Mouse (Mus musculus): ENCODE measurements at regions not wholly inside any gene's neighbourhood (a gene's known extent, or its start where the extent isn't known, plus 50 kb on each side); places are given as distances from the start of the nearest gene placed in this dataset.

DNA sequence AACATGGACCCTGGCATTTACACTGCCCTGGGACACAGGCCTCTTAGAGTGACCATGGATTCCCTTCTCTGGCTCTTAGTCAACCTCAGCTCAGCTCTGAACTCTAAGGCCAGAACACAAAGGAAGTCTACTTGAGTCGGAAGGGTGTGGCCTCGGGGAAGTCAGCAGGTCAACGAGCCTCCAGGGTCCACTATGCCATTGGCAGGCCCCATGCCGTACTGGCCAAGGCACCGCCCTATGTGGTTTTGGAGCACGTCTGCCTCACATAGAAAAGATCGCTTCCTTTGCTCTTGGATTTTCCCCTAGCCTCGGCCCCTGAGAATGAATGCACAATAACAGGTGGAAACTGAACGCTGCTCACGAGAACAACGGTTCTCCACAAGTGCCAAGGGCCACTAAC, 257.9 kb upstream of the Zfp637 start:
- DNase-seq (ENCODE audit: low read depth, low spot score), result no peak

GRCm38 (mm10) chr6:117584563-117584962, 256.4 kb upstream of the Zfp637 start:
- no peak for DNase-seq (ENCODE audit: low read depth, low spot score)
- no peaks in the 10 kb centered on the region for H3K36me3 ChIP-seq (ENCODE audit: control insufficient read depth, insufficient read depth, low read length, poor library complexity, severe bottlenecking)
- H3K27me3 ChIP-seq (ENCODE audit: control insufficient read depth, insufficient read depth, low read length, poor library complexity, severe bottlenecking), result no peaks in the 10 kb centered on the region

More for the DNA sequence above, 257.9 kb upstream of the Zfp637 start:
- Histone ChIP-seq H3K27me3 (ENCODE audit: control insufficient read depth, insufficient read depth, low read length, poor library complexity, severe bottlenecking) (no peaks in the 10 kb centered on the region), H3K36me3 (ENCODE audit: control insufficient read depth, insufficient read depth, low read length, poor library complexity, severe bottlenecking) (no peaks in the 10 kb centered on the region)

GRCm38 (mm10) chr6:117596166-117596840, 244.7 kb upstream of the Zfp637 start:
- H3K27me3 ChIP-seq (ENCODE audit: control insufficient read depth, insufficient read depth, low read length, poor library complexity, severe bottlenecking), result no peaks in the 10 kb centered on the region
- DNase-seq (ENCODE audit: low read depth, low spot score), result no peak
- no peaks in the 10 kb centered on the region for H3K36me3 ChIP-seq (ENCODE audit: control insufficient read depth, insufficient read depth, low read length, poor library complexity, severe bottlenecking)

- no peaks in the 10 kb centered on the region for H3K36me3 ChIP-seq (ENCODE audit: control insufficient read depth, insufficient read depth, low read length, poor library complexity, severe bottlenecking)
- no peak for DNase-seq (ENCODE audit: low read depth, low spot score)
- no peaks in the 10 kb centered on the region for H3K27me3 ChIP-seq (ENCODE audit: control insufficient read depth, insufficient read depth, low read length, poor library complexity, severe bottlenecking)
Measured at GRCm38 (mm10) chr6:117604834-117605233, 236.1 kb upstream of the Zfp637 start.

DNA sequence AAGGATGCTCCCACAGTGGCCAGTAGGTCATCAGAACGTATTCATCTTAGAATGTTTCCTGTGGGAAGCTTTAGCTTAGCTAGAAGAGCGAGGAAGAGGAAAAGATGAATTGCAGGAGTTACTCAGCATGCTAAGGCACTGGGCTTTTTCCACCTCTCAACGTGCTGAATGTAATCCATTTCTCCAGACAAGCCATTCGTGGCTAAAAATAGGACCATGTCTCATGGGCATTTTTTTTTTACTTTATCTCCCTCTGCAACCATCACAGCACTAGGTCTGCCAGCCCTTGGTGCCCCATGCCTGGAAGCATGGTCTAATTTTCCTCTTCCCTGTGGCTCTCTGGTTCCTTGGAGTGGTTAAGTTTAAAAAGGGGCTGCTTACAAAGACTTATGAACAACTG, 235.3 kb upstream of the Zfp637 start:
- no peaks in the 10 kb centered on the region for H3K27me3 ChIP-seq (ENCODE audit: control insufficient read depth, insufficient read depth, low read length, poor library complexity, severe bottlenecking)
- no peak for DNase-seq (ENCODE audit: low read depth, low spot score)

GRCm38 (mm10) chr6:117606211-117606610, 234.8 kb upstream of the Zfp637 start:
- no peak for DNase-seq (ENCODE audit: low read depth, low spot score)
- no peaks in the 10 kb centered on the region for H3K36me3 ChIP-seq (ENCODE audit: control insufficient read depth, insufficient read depth, low read length, poor library complexity, severe bottlenecking)

More for the DNA sequence above, 235.3 kb upstream of the Zfp637 start:
- H3K36me3 ChIP-seq (ENCODE audit: control insufficient read depth, insufficient read depth, low read length, poor library complexity, severe bottlenecking), result no peaks in the 10 kb centered on the region

DNA sequence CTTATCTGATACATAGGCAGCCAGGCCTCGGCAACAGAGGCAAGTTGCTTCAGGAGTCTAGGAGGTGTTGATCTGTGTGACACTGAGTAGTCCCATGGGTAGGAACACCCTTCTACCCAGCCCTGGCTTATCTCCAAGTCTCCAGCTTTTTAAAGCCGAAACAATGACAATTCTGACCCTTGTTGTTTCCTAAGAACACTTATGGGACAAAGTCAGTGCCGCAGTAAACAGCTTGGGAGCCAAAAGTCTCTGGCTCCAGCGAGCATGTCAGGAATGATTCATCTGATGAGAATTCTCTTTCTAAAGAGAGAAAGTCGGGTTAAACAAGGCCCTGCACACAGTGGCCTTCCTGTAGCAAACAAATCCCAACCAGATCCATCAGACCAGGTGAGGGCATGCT, 234.0 kb upstream of the Zfp637 start:
- Histone ChIP-seq H3K36me3 (ENCODE audit: control insufficient read depth, insufficient read depth, low read length, poor library complexity, severe bottlenecking) (no peaks in the 10 kb centered on the region), H3K27me3 (ENCODE audit: control insufficient read depth, insufficient read depth, low read length, poor library complexity, severe bottlenecking) (no peaks in the 10 kb centered on the region)
- no peak for DNase-seq (ENCODE audit: low read depth, low spot score)

More at GRCm38 (mm10) chr6:117606211-117606610, 234.8 kb upstream of the Zfp637 start:
- H3K27me3 ChIP-seq (ENCODE audit: control insufficient read depth, insufficient read depth, low read length, poor library complexity, severe bottlenecking), result no peaks in the 10 kb centered on the region

- no peak for DNase-seq (ENCODE audit: low read depth, low spot score)
- H3K27me3 ChIP-seq (ENCODE audit: control insufficient read depth, insufficient read depth, low read length, poor library complexity, severe bottlenecking), result no peaks in the 10 kb centered on the region
- no peaks in the 10 kb centered on the region for H3K36me3 ChIP-seq (ENCODE audit: control insufficient read depth, insufficient read depth, low read length, poor library complexity, severe bottlenecking)
Measured at GRCm38 (mm10) chr6:117609476-117610404, 231.2 kb upstream of the Zfp637 start.

DNA sequence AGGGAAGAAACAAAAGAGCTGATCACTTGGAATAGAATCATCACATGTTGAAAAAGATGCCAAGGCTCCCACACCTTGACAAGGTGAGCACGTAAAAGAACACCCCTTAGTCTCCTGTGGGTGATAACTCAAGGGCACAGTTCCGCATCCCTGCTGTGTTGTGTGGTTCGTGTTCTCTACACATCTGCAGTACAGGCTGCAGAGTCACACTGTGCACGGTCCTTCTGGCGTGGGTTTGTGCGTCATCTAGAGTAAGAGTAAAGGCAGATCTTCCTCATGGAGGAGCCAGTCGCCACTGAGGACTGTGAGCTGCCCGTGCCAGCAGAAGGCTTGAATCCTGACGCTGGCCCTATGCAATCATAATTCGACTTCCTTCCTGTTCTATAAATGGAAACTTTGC, 229.7 kb upstream of the Zfp637 start:
- no peak for DNase-seq (ENCODE audit: low read depth, low spot score)

GRCm38 (mm10) chr6:117611965-117612364, 229.0 kb upstream of the Zfp637 start:
- H3K27me3 ChIP-seq (ENCODE audit: control insufficient read depth, insufficient read depth, low read length, poor library complexity, severe bottlenecking), result no peaks in the 10 kb centered on the region
- H3K36me3 ChIP-seq (ENCODE audit: control insufficient read depth, insufficient read depth, low read length, poor library complexity, severe bottlenecking), result no peaks in the 10 kb centered on the region
- DNase-seq (ENCODE audit: low read depth, low spot score), result no peak

More for the DNA sequence above, 229.7 kb upstream of the Zfp637 start:
- no peaks in the 10 kb centered on the region for H3K36me3 ChIP-seq (ENCODE audit: control insufficient read depth, insufficient read depth, low read length, poor library complexity, severe bottlenecking)
- no peaks in the 10 kb centered on the region for H3K27me3 ChIP-seq (ENCODE audit: control insufficient read depth, insufficient read depth, low read length, poor library complexity, severe bottlenecking)

- no peak for DNase-seq (ENCODE audit: low read depth, low spot score)
- H3K27me3 ChIP-seq (ENCODE audit: control insufficient read depth, insufficient read depth, low read length, poor library complexity, severe bottlenecking), result no peaks in the 10 kb centered on the region
- H3K36me3 ChIP-seq (ENCODE audit: control insufficient read depth, insufficient read depth, low read length, poor library complexity, severe bottlenecking), result no peaks in the 10 kb centered on the region
Measured at GRCm38 (mm10) chr6:117612421-117612820, 228.6 kb upstream of the Zfp637 start.

DNA sequence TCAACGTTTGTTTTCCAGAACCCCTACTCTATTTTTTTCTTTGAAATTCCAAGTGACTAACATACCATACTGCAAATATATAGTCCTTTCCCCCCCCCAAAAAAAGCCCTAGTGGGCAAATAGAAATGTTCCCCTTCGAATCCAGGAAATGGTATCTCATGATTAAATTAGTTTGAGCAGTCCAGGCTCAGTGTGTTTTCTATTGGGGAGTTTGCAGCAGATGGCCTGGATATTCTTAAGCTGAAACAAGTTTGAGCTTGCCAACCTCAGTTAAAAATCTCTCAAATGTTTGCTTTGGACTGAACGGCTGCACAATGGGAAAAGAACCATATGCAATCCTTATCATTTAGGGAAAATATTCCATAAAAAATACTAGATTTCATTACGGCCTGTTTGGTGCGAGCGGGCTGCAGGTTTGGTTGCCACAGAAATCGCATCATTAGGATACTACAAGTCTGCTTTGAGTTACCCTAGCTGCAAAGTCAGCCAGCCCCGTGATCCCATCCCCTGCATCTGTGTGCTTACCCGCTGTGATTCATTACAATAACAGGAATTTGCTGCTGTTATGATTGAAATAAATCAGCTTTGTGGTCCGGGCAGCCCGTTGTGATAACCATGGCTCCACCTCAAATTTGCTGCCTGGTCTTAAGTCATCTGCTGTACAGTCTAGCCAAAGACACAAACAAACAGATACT, 227.2 kb upstream of the Zfp637 start:
- no peak for DNase-seq (ENCODE audit: low read depth, low spot score)
- H3K27me3 ChIP-seq (ENCODE audit: control insufficient read depth, insufficient read depth, low read length, poor library complexity, severe bottlenecking), result no peaks in the 10 kb centered on the region
- H3K36me3 ChIP-seq (ENCODE audit: control insufficient read depth, insufficient read depth, low read length, poor library complexity, severe bottlenecking), result no peaks in the 10 kb centered on the region

DNA sequence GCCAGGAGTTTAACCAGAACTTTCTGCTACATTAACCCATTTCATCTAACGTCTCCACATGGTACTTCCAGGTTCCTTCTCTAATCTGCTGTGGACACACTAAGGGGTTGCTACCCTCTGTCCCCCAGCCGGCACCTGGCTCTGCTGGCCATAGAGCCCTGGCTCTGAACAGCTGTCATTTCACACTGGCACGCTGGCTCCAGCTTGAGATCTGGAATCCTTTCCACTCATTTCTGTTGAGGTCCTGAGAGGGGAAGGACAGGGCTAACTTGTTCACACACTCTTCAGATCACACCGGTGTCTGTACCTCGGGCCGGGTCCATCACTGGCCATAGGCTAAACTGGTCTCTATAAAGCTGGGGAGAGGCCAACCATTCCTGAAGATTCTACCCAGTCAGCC, 226.6 kb upstream of the Zfp637 start:
- no peak for DNase-seq (ENCODE audit: low read depth, low spot score)
- H3K36me3 ChIP-seq (ENCODE audit: control insufficient read depth, insufficient read depth, low read length, poor library complexity, severe bottlenecking), result no peaks in the 10 kb centered on the region
- no peaks in the 10 kb centered on the region for H3K27me3 ChIP-seq (ENCODE audit: control insufficient read depth, insufficient read depth, low read length, poor library complexity, severe bottlenecking)

GRCm38 (mm10) chr6:117617168-117617567, 223.8 kb upstream of the Zfp637 start:
- Histone ChIP-seq H3K27me3 (ENCODE audit: control insufficient read depth, insufficient read depth, low read length, poor library complexity, severe bottlenecking) (no peaks in the 10 kb centered on the region), H3K36me3 (ENCODE audit: control insufficient read depth, insufficient read depth, low read length, poor library complexity, severe bottlenecking) (no peaks in the 10 kb centered on the region)
- no peak for DNase-seq (ENCODE audit: low read depth, low spot score)

- Histone ChIP-seq H3K27me3 (ENCODE audit: control insufficient read depth, insufficient read depth, low read length, poor library complexity, severe bottlenecking) (no peaks in the 10 kb centered on the region), H3K36me3 (ENCODE audit: control insufficient read depth, insufficient read depth, low read length, poor library complexity, severe bottlenecking) (no peaks in the 10 kb centered on the region)
- DNase-seq (ENCODE audit: low read depth, low spot score), result no peak
Measured at GRCm38 (mm10) chr6:117617951-117618350, 223.0 kb upstream of the Zfp637 start.
